In genomic region chr8:110996641-110997430, GRCm38 (mm10) we compare ENCODE assay signal across 9 mouse cellular contexts. TPM values are rescaled to one million over a fixed set of nuclear protein-coding genes. Genes with fewer than 3 reads are reported as not detected.
A peak's percentile ranks its signal among the peaks of the same experiment; 100 is the strongest.
DNase-seq lines count a peak whose midpoint lies in the region; ATAC-seq and TF ChIP-seq lines count a peak whose summit lies in the region.
"Had no signal": no experiment of that assay in that cellular context is flagged by ENCODE, and none has a peak within 500 bp of the region (broad histone marks: within the 10 kb centered on the region; RNA-seq: fewer than 3 reads in every experiment).

No protein-coding gene starts in this region.

- TF ChIP-seq CTCF in lung, postnatal 0 days (IDR thresholded peaks at IDR 0.05), result no peak
- no peak for TF ChIP-seq CTCF in hindbrain, postnatal 0 days (IDR thresholded peaks at IDR 0.05; ENCODE audit: low read depth)

- intact Hi-C loops in left cerebral cortex, postnatal 4 days (cut with DNase I), result no loop called here

- peak overlapping the region; percentile 76 for H3K9ac ChIP-seq in lung, postnatal 0 days (replicated peaks; ENCODE audit: low read depth)
- peak overlapping the region; percentile 67 for H3K9ac ChIP-seq in hindbrain, postnatal 0 days (replicated peaks; ENCODE audit: low read length)

- TF ChIP-seq EP300 in lung, postnatal 0 days (IDR thresholded peaks at IDR 0.05), result no peak

- no peaks in the 10 kb centered on the region for H3K9me3 ChIP-seq in lung, postnatal 0 days (ENCODE audit: low read length)
- H3K9me3 ChIP-seq in hindbrain, postnatal 0 days (ENCODE audit: low read length), result no peaks in the 10 kb centered on the region

- peak overlapping the region; percentile 91 for H3K4me3 ChIP-seq in lung, postnatal 0 days (ENCODE audit: low read depth, low read length)
- peak overlapping the region; percentile 75 for H3K4me3 ChIP-seq in hindbrain, postnatal 0 days (ENCODE audit: low read length)

- H3K4me1 ChIP-seq in lung, postnatal 0 days (ENCODE audit: insufficient read depth, low read depth, low read length), result 0 out of 2 replicates have a peak, but pooled peaks cover 3% of the 10 kb centered on the region
- H3K4me1 ChIP-seq in hindbrain, postnatal 0 days (ENCODE audit: insufficient read depth, low read length), result peaks cover 5% of the 10 kb centered on the region

- H3K27ac ChIP-seq in lung, postnatal 0 days (ENCODE audit: low read length), result peak overlapping the region; percentile 88
- H3K27ac ChIP-seq in hindbrain, postnatal 0 days, result peak overlapping the region; percentile 70

- no peak for ATAC-seq in lung, postnatal 0 days
- ATAC-seq in hindbrain, postnatal 0 days, result no peak

- peak overlapping the region; percentile 57 for H3K4me2 ChIP-seq in lung, postnatal 0 days (replicated peaks; ENCODE audit: low read depth, low read length)
- peak overlapping the region; percentile 77 for H3K4me2 ChIP-seq in hindbrain, postnatal 0 days (ENCODE audit: low read depth, low read length)

- 32% methylated on average over 16 of the region's 16 CpGs for WGBS in lung, postnatal 0 days
- WGBS in hindbrain, postnatal 0 days, result 40% methylated on average over 16 of the region's 16 CpGs

- DNase-seq in lung, postnatal 0 days (ENCODE audit: low spot score), result peak; percentile 17
- no peak for DNase-seq in lung, postnatal 10 days
- DNase-seq in c-Kit-positive CD71-positive TER-119-positive erythroid progenitor cells, embryonic 14.5 days (ENCODE audit: low spot score), result peak; percentile 20
- no peak for DNase-seq in hindbrain, postnatal 0 days (ENCODE audit: low spot score)
- peak; percentile 59 for DNase-seq in naive thymus-derived CD4-positive, alpha-beta T cell, adult 2 months (ENCODE audit: low read depth)
- DNase-seq in ovary, postnatal 14 days (ENCODE audit: low spot score), result no peak
- DNase-seq in left cerebral cortex, postnatal 4 days, result no peak
- DNase-seq in layer of hippocampus, postnatal 10 days (ENCODE audit: low spot score in 2 of 2), result no peak

- no peaks in the 10 kb centered on the region; the same call in 1 of the 2 replicates for H3K36me3 ChIP-seq in lung, postnatal 0 days (ENCODE audit: insufficient read depth, low read length)
- peaks cover 5% of the 10 kb centered on the region; the same call in 1 of the 2 replicates for H3K36me3 ChIP-seq in hindbrain, postnatal 0 days (ENCODE audit: insufficient read depth, low read length)

- H3K27me3 ChIP-seq in lung, postnatal 0 days (replicated peaks; ENCODE audit: insufficient read depth, low read length), result no peaks in the 10 kb centered on the region
- H3K27me3 ChIP-seq in hindbrain, postnatal 0 days (ENCODE audit: insufficient read depth, low read length), result no peaks in the 10 kb centered on the region

RNA-seq across cellular contexts. Expression of gene Ddx19a, which starts 0.8 kb away (rescaled TPM):
- polyA plus RNA-seq in lung, postnatal 0 days (2015; fragmentation: Nextera tagmentation; extraction: Ambion mirVana), result 6.8 and 8.4 TPM in 2 replicates
- 30.9 and 35.1 TPM in 2 replicates for total RNA-seq in hindbrain, postnatal 0 days (2014; rRNA removed)
- polyA plus RNA-seq in hindbrain, postnatal 0 days (2015; fragmentation: Nextera tagmentation; extraction: Ambion mirVana), result 10.8 and 10.9 TPM in 2 replicates
- 10 to 100 TPM; 43.2 to 44.0 TPM for total RNA-seq in left cerebral cortex, postnatal 4 days (2021)
- 10 to 100 TPM; 36.8 to 41.6 TPM for total RNA-seq in layer of hippocampus, postnatal 10 days (2021)

RNA-seq across cellular contexts. Expression of gene Ddx19b, which starts 34.7 kb away (rescaled TPM):
- 3.4 and 3.7 TPM in 2 replicates for polyA plus RNA-seq in lung, postnatal 0 days (2015; fragmentation: Nextera tagmentation; extraction: Ambion mirVana)
- 12.8 and 13.1 TPM in 2 replicates for total RNA-seq in hindbrain, postnatal 0 days (2014; rRNA removed)
- 5.4 and 5.8 TPM in 2 replicates for polyA plus RNA-seq in hindbrain, postnatal 0 days (2015; fragmentation: Nextera tagmentation; extraction: Ambion mirVana)
- 10 to 100 TPM; 21.3 to 21.6 TPM for total RNA-seq in left cerebral cortex, postnatal 4 days (2021)
- 10 to 100 TPM; 23.0 to 25.3 TPM for total RNA-seq in layer of hippocampus, postnatal 10 days (2021)

RNA-seq across cellular contexts. Expression of gene Aars, which starts 36.1 kb away (rescaled TPM):
- 25.2 and 26.0 TPM in 2 replicates for polyA plus RNA-seq in lung, postnatal 0 days (2015; fragmentation: Nextera tagmentation; extraction: Ambion mirVana)
- total RNA-seq in hindbrain, postnatal 0 days (2014; rRNA removed), result 97.9 and 99.5 TPM in 2 replicates
- polyA plus RNA-seq in hindbrain, postnatal 0 days (2015; fragmentation: Nextera tagmentation; extraction: Ambion mirVana), result 74.3 and 82.2 TPM in 2 replicates
- total RNA-seq in left cerebral cortex, postnatal 4 days (2021), result 100 to 1,000 TPM in 1 of 2 experiments, 10 to 100 TPM in 1; 98.4 to 108 TPM
- total RNA-seq in layer of hippocampus, postnatal 10 days (2021), result 100 to 1,000 TPM in 1 of 2 experiments, 10 to 100 TPM in 1; 93.0 to 100 TPM

RNA-seq across cellular contexts. Expression of gene Exosc6, which starts 59.3 kb away (rescaled TPM):
- polyA plus RNA-seq in lung, postnatal 0 days (2015; fragmentation: Nextera tagmentation; extraction: Ambion mirVana), result 4.2 and 5.0 TPM in 2 replicates
- 11.8 TPM in 1 of 2 replicates, not detected in the other for total RNA-seq in hindbrain, postnatal 0 days (2014; rRNA removed)
- not detected in 2 replicates for polyA plus RNA-seq in hindbrain, postnatal 0 days (2015; fragmentation: Nextera tagmentation; extraction: Ambion mirVana)
- not detected for total RNA-seq in left cerebral cortex, postnatal 4 days (2021)
- total RNA-seq in layer of hippocampus, postnatal 10 days (2021), result not detected
- polyA plus RNA-seq: gonadal fat pad, adult 2 months had no signal

Comparison
In these comparisons a context has a peak if more than half of its experiments do, and no peak if none do; other contexts are left out.
1. DNase-seq: peak in lung, postnatal 0 days (single experiment), c-Kit-positive CD71-positive TER-119-positive erythroid progenitor cells, embryonic 14.5 days (single experiment) and naive thymus-derived CD4-positive, alpha-beta T cell, adult 2 months (single experiment); none in lung, postnatal 10 days (single experiment), hindbrain, postnatal 0 days (single experiment), ovary, postnatal 14 days (single experiment), left cerebral cortex, postnatal 4 days (single experiment) and layer of hippocampus, postnatal 10 days (0 of 2).